Mouse (Mus musculus): ENCODE data around the gene Mbd6. TPM values are rescaled to one million over a fixed set of nuclear protein-coding genes. Genes with fewer than 3 reads are reported as not detected.

Mbd6 gene
- polyA plus RNA-seq, 1 experiment: 47.8 TPM

- Histone ChIP-seq H3K27me3 (ENCODE audit: control insufficient read depth, insufficient read depth, low read length) (no peaks in the 10 kb centered on the region), H3K4me1 (ENCODE audit: control insufficient read depth, insufficient read depth, low read length) (no peaks in the 10 kb centered on the region), H3K27ac (ENCODE audit: insufficient read depth, low read length) (no peak overlapping the region), H3K4me3 (replicated peaks; ENCODE audit: insufficient read depth, low read depth, low read length) (no peak overlapping the region)
- DNase-seq: no peak
- 85% methylated on average over 24 of the region's 24 CpGs for WGBS
- TF ChIP-seq CTCF (IDR thresholded peaks at IDR 0.05; ENCODE audit: borderline replicate concordance, insufficient read depth, low read depth, low read length) (no peak), POLR2A (IDR thresholded peaks at IDR 0.05; ENCODE audit: borderline replicate concordance, insufficient read depth, low read length) (no peak)
Observed at GRCm38 (mm10) chr10:127295986-127296794, 7.4 kb upstream of the Mbd6 start.

- Histone ChIP-seq H3K4me3 (replicated peaks; ENCODE audit: insufficient read depth, low read depth, low read length) (no peak overlapping the region), H3K4me1 (ENCODE audit: control insufficient read depth, insufficient read depth, low read length) (no peaks in the 10 kb centered on the region), H3K27ac (ENCODE audit: insufficient read depth, low read length) (no peak overlapping the region), H3K27me3 (ENCODE audit: control insufficient read depth, insufficient read depth, low read length) (no peaks in the 10 kb centered on the region)
- DNase-seq: no peak
- TF ChIP-seq CTCF (IDR thresholded peaks at IDR 0.05; ENCODE audit: borderline replicate concordance, insufficient read depth, low read depth, low read length) (no peak), POLR2A (IDR thresholded peaks at IDR 0.05; ENCODE audit: borderline replicate concordance, insufficient read depth, low read length) (no peak)
- WGBS: 82% methylated on average over 10 of the region's 10 CpGs
Observed at GRCm38 (mm10) chr10:127294895-127295510, 6.2 kb upstream of the Mbd6 start.

GRCm38 (mm10) chr10:127293590-127294113 is 4.8 kb upstream of the Mbd6 start:
- no peak for DNase-seq
- peaks cover 3% of the 10 kb centered on the region; the same call in 1 of the 2 replicates for H3K4me1 ChIP-seq (ENCODE audit: control insufficient read depth, insufficient read depth, low read length)
- no peak overlapping the region for H3K4me3 ChIP-seq (replicated peaks; ENCODE audit: insufficient read depth, low read depth, low read length)
- H3K27ac ChIP-seq (ENCODE audit: insufficient read depth, low read length): no peak overlapping the region
- WGBS: 81% methylated on average over 3 of the region's 3 CpGs
- TF ChIP-seq CTCF (IDR thresholded peaks at IDR 0.05; ENCODE audit: borderline replicate concordance, insufficient read depth, low read depth, low read length) (no peak), POLR2A (IDR thresholded peaks at IDR 0.05; ENCODE audit: borderline replicate concordance, insufficient read depth, low read length) (no peak)
- H3K27me3 ChIP-seq (ENCODE audit: control insufficient read depth, insufficient read depth, low read length): no peaks in the 10 kb centered on the region

GRCm38 (mm10) chr10:127292987-127293538 is 4.2 kb upstream of the Mbd6 start:
- no peak overlapping the region for H3K27ac ChIP-seq (ENCODE audit: insufficient read depth, low read length)
- no peak overlapping the region for H3K4me3 ChIP-seq (replicated peaks; ENCODE audit: insufficient read depth, low read depth, low read length)
- 61% methylated on average over 6 of the region's 6 CpGs for WGBS
- DNase-seq: no peak
- TF ChIP-seq CTCF (IDR thresholded peaks at IDR 0.05; ENCODE audit: borderline replicate concordance, insufficient read depth, low read depth, low read length) (no peak), POLR2A (IDR thresholded peaks at IDR 0.05; ENCODE audit: borderline replicate concordance, insufficient read depth, low read length) (no peak)
- H3K4me1 ChIP-seq (ENCODE audit: control insufficient read depth, insufficient read depth, low read length): peaks cover 3% of the 10 kb centered on the region; the same call in 1 of the 2 replicates
- H3K27me3 ChIP-seq (ENCODE audit: control insufficient read depth, insufficient read depth, low read length): no peaks in the 10 kb centered on the region

- H3K4me3 ChIP-seq (replicated peaks; ENCODE audit: insufficient read depth, low read depth, low read length): no peak overlapping the region
- DNase-seq: no peak
- WGBS: 35% methylated on average over 5 of the region's 5 CpGs
- no peaks in the 10 kb centered on the region for H3K27me3 ChIP-seq (ENCODE audit: control insufficient read depth, insufficient read depth, low read length)
- no peak overlapping the region for H3K27ac ChIP-seq (ENCODE audit: insufficient read depth, low read length)
- peaks cover 8% of the 10 kb centered on the region; the same call in 1 of the 2 replicates for H3K4me1 ChIP-seq (ENCODE audit: control insufficient read depth, insufficient read depth, low read length)
- TF ChIP-seq POLR2A (IDR thresholded peaks at IDR 0.05; ENCODE audit: borderline replicate concordance, insufficient read depth, low read length) (no peak), CTCF (IDR thresholded peaks at IDR 0.05; ENCODE audit: borderline replicate concordance, insufficient read depth, low read depth, low read length) (no peak)
Observed at GRCm38 (mm10) chr10:127291881-127292638, 3.2 kb upstream of the Mbd6 start.

- WGBS: 2% methylated on average over 19 of the region's 19 CpGs
- H3K27ac ChIP-seq (ENCODE audit: insufficient read depth, low read length): peak overlapping the region; percentile 25; the same call in 1 of the 2 replicates
- peak overlapping the region; percentile 97 for H3K4me3 ChIP-seq (replicated peaks; ENCODE audit: insufficient read depth, low read depth, low read length)
- no peaks in the 10 kb centered on the region for H3K27me3 ChIP-seq (ENCODE audit: control insufficient read depth, insufficient read depth, low read length)
- TF ChIP-seq POLR2A (IDR thresholded peaks at IDR 0.05; ENCODE audit: borderline replicate concordance, insufficient read depth, low read length): no peak
- no peak for TF ChIP-seq CTCF (IDR thresholded peaks at IDR 0.05; ENCODE audit: borderline replicate concordance, insufficient read depth, low read depth, low read length)
- peaks cover 15% of the 10 kb centered on the region; the same call in 1 of the 2 replicates for H3K4me1 ChIP-seq (ENCODE audit: control insufficient read depth, insufficient read depth, low read length)
- peak in 1 of 2 experiments; percentile 68 for DNase-seq
Observed at GRCm38 (mm10) chr10:127290930-127291880, 2.4 kb upstream of the Mbd6 start.
